Mouse (Mus musculus): ENCODE data around the gene 2310003L06Rik.

- TF ChIP-seq POLR2A (IDR thresholded peaks at IDR 0.05; ENCODE audit: insufficient read length, low read depth) (no peak), MYOG (IDR thresholded peaks at IDR 0.05; ENCODE audit: control insufficient read depth in 1 of 3, insufficient read depth in 1 of 3, insufficient read length in 2 of 3, low read depth in 2 of 3) (no peak), USF1 (IDR thresholded peaks at IDR 0.05; ENCODE audit: low read depth) (no peak), TCF3 (IDR thresholded peaks at IDR 0.05; ENCODE audit: insufficient read length, low read depth) (no peak), SRF (IDR thresholded peaks at IDR 0.05; ENCODE audit: control insufficient read depth, insufficient read length, low read depth) (no peak)
Measured at GRCm38 (mm10) chr5:88005241-88005640, 36.0 kb downstream of the 2310003L06Rik start.
